Mouse (Mus musculus) v-Abl transformed pro-B cells (cell line): ENCODE results near the gene Ip6k3.

Experiments used
- in situ Hi-C, 2 experiments: fragments of 400-800 bp; cut with MboI; formaldehyde crosslinking; loops; one replicate each; pipeline ENCODE4 v1.15.1; 2025; ENCODE audit not compliant: unreplicated experiment in 2 of 2

Ip6k3 gene

DNA sequence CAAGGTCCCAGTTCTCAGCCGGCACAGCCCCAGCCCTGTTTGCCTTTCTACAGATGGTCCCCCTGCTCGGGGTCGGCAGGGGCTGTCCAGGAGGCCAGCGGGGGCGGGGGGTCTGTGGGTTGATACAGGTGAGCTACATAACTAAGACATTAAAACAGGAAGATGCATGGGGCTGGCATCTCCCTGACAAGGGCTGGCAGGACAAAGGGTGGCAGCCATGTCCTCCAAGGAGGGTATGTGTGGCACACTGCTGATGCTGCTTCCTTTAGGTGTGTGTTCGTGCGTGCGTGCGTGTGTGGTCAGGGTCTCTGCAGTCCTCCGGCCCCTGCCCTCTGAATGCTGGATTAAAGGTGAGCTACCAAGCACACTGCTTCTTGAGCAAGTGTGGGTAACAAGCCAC, 40.6 kb downstream of the Ip6k3 start:
- in situ Hi-C loops, result no loop called here

DNA sequence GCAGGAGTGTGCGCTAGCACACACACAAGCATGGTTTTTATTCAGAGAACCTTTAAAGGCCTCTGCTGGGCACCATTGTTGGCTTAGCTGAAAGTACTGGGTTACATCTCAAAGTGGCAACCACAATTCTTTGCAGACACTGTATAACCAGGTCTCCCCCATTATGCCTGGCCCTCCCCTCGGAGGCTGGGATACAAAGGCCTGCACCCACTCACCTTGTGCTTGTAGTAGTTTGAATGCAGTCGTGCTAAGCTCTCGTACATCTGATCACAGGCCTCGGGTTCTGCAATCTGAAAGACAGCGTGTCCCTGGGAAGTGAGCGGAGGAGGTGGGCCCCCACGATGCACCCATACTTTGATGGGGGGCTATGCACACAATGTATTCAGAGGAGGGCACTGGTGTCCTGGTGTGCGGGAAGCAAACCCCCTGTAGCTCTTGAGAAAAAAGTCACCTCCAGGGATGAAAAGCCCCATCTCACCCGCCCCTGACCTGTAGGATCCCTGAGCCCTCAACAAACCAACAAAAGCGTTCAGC, 41.9 kb downstream of the Ip6k3 start:
- in situ Hi-C loops, result no loop called here

DNA sequence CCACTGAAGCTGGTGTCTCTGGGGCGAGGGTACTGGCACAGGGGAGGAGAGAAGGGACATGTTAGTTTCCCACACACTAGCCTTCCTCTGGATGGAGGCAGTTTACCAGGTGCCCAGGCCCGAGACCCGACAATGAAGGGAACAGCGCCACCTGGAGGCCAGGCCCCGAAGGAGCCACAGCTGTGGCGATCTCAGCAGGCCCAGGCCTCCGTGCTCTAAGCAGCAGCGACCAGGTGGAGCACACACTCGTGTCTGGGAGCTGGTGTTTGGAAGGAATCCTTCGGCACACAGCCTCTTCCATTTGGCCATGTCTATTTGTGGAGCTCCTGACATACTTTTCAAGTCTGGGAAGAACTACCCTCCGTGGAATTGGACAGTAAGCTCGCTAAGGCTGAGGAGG, 42.4 kb downstream of the Ip6k3 start:
- in situ Hi-C loops, result no loop called here

DNA sequence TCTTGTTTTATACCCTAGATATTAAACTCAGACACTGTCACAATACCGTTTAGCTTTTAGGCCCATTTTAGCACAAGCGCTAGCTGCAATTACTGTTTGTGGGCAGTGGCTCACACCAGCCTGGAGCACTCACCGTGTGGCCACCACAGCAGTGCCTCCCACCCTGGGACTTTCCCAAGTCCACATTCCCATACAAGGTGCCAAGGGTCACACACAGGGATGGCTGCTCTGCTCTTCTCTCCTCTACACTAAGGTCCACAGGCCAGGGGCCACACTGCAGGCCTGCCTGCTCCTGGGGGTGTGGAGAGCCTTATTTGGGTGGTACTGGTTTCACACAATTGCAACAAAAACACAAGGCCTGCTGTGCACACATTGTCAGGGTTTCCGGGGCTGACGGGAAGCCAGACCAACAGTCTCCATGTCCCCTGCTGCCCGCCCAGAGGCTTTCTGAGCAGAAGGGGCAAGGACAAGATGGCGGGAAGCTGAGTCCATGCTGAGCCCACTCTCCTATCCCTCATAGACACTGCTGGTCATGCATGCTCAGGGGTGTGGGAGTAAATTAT, 43.7 kb downstream of the Ip6k3 start:
- in situ Hi-C loops, result no loop called here

DNA sequence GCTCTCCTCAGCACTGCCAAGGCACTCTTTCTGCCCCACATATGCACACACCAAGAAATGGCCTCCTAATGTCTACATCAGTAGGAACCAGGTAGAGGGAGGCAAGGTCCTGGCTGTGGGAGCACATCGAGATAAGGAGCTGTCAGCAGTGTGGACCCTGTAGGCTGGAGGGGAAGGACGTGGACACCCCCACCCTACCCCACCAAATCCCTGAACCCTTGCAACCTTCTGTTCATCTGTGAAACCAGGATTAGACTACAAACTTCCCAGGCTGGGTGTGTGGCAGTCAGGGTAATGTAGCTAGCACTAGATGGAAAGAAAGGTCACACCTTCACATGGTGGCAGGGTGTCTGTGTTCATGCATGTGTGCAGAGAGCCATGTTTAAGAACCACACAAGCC, 44.5 kb downstream of the Ip6k3 start:
- in situ Hi-C loops, result no loop called here

DNA sequence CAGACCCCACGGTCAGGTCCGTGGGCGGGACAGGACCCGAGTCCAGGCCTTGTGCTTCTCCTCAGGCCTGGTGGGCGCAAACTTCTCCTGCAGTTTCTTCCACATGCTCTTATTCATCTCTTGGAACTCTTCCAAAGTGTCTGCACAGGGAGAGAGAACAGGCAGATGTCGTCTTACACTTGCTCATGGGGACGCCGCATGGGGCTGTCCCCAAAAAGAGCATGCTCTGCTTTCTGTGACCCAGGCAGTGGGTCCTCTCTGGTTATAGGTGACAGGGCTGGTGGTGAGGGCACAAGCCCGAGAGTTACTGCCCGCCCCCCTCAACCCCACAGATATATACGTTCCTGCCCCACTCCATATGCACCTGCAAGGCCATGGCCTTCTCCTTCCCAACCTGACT, 44.9 kb downstream of the Ip6k3 start:
- in situ Hi-C loops, result no loop called here

DNA sequence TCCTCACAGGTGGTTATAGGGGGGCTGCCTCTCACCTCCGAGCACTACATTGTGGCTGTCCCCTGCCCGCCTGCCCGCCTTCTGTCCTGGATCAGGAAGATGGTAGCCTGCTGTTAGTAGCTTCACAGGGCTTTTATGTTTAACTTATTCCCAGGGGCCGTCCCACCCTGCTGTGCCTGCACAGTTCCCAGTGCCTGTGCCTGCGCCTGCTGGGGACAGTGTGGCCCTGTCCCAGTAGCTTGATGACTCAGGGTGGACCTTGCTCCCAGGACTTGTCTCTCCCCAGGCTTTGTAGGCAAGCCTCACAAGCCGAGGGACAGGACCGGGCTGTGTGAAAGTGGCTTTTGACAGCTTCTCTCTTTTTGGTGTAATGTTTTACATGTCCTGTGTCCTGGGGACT, 45.8 kb downstream of the Ip6k3 start:
- in situ Hi-C loops, result no loop called here

DNA sequence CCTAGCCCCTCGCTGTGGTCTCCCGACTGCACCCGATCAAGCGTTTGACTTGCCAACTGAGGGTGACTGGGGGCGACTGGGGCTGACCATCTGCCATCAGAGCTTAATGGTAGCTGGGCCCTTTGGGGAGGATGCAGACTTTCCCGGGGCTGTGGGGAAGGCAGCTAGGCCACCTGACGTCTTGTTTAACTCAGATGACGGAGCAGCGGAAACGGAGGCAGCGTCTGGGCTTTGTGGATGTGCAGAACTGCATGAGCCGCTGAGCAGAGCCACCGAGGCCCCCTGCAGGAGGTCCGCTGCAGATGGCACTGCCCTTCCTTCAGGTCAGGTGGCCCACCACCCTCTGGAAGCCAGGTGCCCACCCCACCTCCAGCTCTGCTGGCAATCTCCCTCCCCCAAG, 46.3 kb downstream of the Ip6k3 start:
- in situ Hi-C loops, result no loop called here

DNA sequence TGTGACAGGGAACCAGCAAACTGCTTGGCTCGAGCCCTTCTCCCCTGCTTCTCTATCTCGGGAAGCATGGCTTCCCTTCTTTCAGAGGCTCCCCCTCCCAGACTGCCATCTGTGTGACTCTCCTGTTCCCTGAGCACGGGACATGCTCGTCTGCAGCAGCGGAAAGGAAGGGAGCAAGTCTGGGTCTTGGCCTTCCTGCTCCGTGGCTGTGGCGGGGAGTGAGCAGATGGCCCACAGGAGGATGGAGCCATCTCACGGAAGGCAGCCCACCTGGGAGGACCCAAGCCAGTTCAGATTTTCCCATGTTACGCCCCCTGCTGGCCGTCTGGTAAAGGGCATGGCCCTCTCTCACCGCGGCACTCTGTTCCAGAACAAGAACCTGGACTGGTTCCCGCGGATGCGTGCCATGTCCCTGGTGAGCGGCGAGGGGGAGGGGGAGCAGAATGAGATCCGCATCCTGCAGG, 47.0 kb downstream of the Ip6k3 start:
- in situ Hi-C loops, result no loop called here

DNA sequence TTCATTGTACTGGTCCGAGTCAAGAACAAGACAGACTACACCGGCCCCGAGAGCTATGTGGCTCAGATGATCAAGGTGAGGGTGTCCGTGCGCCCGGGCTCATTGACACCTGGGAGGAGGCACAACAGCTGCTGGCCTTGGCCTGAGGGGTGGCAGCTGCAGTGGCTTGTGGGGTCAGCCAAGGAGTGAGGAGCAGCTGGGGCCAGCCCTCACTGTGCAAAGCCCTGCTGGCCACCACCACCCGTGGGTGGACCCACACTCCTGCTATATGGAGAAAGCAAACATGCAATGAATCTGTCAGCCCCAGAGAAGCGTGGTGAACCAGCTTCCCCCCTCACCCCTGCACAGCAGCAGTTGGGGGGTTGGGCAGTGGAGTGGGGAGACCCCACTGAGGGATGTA, 47.6 kb downstream of the Ip6k3 start:
- in situ Hi-C loops, result no loop called here

DNA sequence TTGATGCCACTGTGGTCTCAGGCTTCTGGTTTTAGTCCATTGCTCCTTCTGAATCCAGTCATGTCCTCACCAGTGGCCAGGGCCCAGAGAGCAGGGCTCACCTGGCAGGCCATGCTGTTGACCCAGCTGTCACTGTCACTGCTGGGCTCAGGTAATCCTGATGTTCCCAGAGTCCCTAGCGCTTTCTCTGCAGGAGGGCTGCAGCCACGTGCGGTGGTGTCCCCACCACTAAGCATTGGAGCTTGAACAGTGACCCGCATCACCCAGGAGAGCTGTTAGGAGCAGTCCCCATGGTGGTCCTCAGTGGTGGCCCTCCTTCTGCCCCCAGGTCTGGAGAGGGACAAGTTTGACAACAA, 48.1 kb downstream of the Ip6k3 start:
- in situ Hi-C loops, result no loop called here

DNA sequence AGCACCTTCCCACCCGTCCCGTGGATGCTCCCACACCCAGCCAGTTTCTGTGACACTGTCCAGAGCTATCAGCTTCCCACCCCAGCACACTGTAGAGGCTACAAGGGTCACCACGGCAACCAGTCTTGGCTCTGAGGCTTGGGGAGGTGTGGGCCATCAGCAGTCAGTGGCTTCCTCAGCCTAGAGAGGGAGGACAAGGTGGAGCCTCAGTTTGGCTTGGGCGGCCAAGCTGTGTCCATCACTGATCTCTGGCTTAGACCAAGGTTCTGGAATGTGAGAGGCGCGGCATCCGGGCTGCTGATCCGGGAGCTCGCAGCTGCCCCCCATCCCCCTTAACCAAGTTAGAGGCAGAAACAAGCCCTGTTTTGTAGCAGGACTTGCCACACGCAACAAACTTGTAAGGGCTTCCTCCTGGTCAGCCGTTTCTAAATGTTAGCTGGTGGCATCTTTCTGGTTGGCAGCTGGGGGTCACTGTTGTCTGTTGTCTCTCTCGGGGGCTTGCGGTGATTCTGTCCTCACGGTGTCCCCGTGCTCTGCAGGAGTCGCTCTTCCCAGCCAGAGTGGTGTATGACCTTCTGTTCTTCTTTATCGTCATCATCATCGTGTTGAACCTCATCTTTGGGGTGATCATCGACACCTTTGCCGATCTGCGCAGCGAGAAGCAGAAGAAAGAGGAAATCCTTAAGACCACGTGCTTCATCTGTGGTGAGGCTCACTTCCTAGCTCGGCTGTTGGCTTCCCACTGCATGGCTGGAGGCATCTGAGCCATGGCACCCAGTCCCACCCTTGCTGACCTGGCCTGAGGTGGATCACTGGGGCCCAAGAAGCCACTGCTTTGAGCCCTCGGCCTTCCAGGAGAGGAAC, 48.7 kb downstream of the Ip6k3 start:
- in situ Hi-C loops, result no loop called here

DNA sequence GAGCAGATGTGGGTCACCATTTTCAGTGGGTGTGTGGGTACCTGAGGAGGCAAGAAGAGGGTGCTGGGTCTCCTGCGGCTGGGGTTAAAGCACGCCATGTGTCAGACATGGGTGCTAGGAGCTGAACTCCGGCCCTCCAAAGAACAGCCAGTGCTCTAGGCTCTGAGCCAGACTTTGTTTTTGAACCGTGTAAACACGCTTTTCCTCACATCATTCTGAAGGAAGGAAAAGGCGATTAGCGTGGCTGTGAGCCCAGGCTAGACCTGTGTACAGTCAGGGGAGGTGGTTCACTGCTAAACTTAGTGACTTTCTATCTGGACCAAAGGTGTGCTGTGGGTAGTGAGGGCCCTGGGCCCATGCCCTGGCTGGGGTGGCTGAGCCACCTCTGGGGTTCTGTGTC, 57.5 kb downstream of the Ip6k3 start:
- in situ Hi-C loops, result no loop called here

DNA sequence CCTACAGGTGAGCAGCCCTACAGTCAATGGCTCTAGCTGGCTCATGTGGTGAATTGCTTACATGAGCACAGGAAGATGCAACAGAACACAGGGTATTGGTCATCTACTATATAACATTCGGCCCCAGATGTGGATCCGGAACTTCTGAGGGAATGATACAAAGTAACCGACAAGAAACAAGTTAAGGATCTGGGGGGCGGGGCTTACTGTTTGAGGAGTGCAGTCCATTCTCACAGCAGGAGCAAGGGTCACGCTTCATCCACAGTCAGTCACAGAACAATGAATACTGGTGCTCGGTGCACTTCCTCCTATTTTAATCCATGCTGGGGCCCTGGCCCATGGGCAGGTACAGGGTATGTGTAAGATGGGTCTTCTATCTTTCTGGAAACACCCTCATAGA, 59.7 kb downstream of the Ip6k3 start:
- in situ Hi-C loops, result loop anchor here in 1 of 2 experiments (10.0 kb wide), 1 partner anchor 453 kb away; no protein-coding TSS in a partner anchor

DNA sequence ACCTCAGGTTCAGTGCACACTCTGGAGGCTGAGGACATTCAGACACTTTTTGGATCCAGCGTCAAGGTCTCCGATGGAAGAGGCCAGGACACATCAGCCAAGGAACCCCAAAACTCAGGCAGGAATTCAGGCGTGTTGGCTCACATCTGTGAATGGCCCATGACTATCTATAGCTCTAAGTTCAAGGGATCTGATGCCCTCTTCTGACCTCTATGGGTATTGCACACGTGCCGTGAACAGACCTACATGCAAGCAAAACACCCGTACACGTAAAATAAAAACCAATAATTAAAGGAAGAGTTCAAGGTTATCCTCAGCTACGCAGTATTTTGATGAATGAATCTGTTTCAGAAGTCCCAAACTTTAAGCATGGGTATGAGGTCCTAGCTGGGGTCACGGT, 60.9 kb downstream of the Ip6k3 start:
- in situ Hi-C loops, result loop anchor here in 1 of 2 experiments (10.0 kb wide), 1 partner anchor 452 kb away; no protein-coding TSS in a partner anchor

DNA sequence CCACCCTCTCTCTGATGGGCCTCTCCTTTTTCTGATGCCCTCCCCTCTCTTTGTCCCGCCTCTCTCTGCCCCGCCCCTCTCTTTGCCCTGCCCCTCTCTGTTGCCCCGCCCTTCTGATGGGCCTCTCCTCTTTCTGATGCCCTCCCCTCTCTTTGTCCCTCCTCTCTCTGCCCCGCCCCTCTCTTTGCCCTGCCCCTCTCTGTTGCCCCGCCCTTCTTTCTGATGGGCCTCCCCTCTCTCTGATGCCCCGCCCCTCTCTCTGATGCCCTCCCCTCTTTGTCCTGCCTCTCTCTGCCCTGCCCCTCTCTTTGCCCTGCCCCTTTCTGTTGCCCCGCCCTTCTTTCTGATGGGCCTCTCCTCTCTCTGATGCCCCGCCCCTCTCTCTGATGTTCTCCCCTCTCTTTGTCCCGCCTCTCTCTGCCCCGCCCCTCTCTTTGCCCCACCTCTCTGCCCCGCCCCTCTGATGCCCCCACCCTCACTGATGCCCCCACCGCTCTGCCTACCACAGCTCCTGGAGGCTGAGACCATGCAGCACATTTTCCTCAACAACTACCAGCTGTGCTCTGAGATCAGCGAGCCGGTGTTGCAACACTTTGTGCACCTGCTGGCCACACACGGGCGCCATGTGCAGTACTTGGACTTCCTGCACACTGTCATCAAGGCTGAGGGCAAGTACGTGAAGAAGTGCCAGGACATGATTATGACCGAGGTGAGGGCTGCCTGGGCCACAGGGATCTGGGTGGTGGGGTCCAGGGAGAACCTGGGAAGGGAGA, 61.7 kb downstream of the Ip6k3 start:
- in situ Hi-C loops, result loop anchor here in 1 of 2 experiments (10.0 kb wide), 1 partner anchor 451 kb away; no protein-coding TSS in a partner anchor

DNA sequence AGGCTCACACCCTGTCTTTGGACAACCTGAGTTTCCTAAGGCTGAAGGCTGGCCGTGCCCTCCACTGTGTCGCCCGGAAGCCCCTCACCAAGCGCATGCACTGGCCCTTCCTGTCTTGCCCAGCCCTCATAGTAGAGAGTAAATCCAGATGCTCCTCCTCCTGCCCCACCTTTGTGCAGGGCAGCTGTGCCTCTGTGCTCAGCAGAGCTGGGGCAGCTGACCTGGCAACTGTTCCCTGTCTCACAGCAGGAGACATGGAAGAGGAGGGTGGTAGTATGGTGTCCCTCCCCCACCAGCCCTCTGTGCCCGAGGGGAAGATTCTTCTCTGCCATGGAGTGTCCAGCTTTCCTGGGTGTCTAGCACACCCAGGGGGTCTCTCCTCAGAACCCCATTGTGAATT, 65.9 kb downstream of the Ip6k3 start:
- in situ Hi-C loops, result loop anchor here in 1 of 2 experiments (10.0 kb wide), 1 partner anchor 447 kb away; no protein-coding TSS in a partner anchor

DNA sequence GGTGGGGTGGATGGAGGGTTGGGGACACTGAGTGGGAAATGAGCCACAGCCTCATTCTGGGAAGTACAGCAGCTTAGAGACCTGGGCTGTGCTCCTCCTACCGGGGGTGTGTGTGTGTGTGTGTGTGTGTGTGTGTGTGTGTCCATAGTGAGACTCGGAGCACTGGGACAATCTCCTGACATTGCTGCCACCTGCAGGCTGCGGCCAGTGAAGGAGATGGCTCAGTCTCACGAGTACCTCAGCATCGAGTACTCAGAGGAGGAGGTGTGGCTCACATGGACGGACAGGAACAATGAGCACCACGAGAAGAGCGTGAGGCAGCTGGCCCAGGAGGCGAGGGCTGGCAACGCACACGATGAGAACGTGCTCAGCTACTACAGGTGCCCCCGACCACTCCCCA, 71.9 kb downstream of the Ip6k3 start:
- in situ Hi-C loops, result loop anchor here in 1 of 2 experiments (10.0 kb wide), 1 partner anchor 171 kb away; no protein-coding TSS in a partner anchor
